Mouse (Mus musculus) embryonic facial prominence, embryonic 14.5 days (tissue): ENCODE measurements around the gene Usp20. TPM values are rescaled to one million over a fixed set of nuclear protein-coding genes. Genes with fewer than 3 reads are reported as not detected.

Source experiments
- ATAC-seq: fragments of 200-750 bp; cut with Nextera tagmentation; 2 replicates; pipeline ENCODE4 v1.8.0; 2017; ENCODE audit warnings: low read depth, moderate number of reproducible peaks, moderate TSS enrichment
- DNase-seq: peaks from one replicate; pipeline ENCODE4 v3.0.0-alpha.2; 2015; ENCODE audit warnings: low spot score
- H3K27ac ChIP-seq: fragments of 300-500 bp; sonication (generic); replicated peaks from 2 replicates; pipeline ENCODE4 v1.5.1; 2014; ENCODE audit warnings: low read depth, mild to moderate bottlenecking, low read length, moderate library complexity
- H3K27me3 ChIP-seq: fragments of 300-500 bp; sonication (generic); replicated peaks from 2 replicates; pipeline ENCODE4 v1.6.1; 2014; ENCODE audit warnings: low read length; ENCODE audit not compliant: control insufficient read depth, insufficient read depth
- H3K36me3 ChIP-seq: fragments of 300-500 bp; sonication (generic); 2 replicates; pipeline ENCODE4 v1.6.1; 2014; ENCODE audit warnings: low read length, mixed read lengths; ENCODE audit not compliant: control insufficient read depth, insufficient read depth
- H3K4me1 ChIP-seq: fragments of 300-500 bp; sonication (generic); 2 replicates; pipeline ENCODE4 v1.6.1; 2014; ENCODE audit warnings: antibody characterized with exemption, low read length; ENCODE audit not compliant: control insufficient read depth, insufficient read depth
- H3K4me2 ChIP-seq: fragments of 300-500 bp; sonication (generic); 2 replicates; pipeline ENCODE4 v1.6.1; 2014; ENCODE audit warnings: low read depth, mild to moderate bottlenecking, low read length, moderate library complexity, mixed read lengths
- H3K4me3 ChIP-seq: fragments of 300-500 bp; sonication (generic); 2 replicates; pipeline ENCODE4 v1.5.1; 2014; ENCODE audit warnings: low read depth, mild to moderate bottlenecking, low read length
- H3K9ac ChIP-seq: fragments of 300-500 bp; sonication (generic); 2 replicates; pipeline ENCODE4 v1.6.1; 2014; ENCODE audit warnings: low read depth, mild to moderate bottlenecking, low read length, moderate library complexity, mixed read lengths
- H3K9me3 ChIP-seq: fragments of 300-500 bp; sonication (generic); 2 replicates; pipeline ENCODE4 v1.6.1; 2016; ENCODE audit warnings: low read length; ENCODE audit not compliant: control insufficient read depth
- WGBS: fragments of 180-500 bp; shearing (Covaris S2); extraction: QIAGEN DNeasy Blood & Tissue Kit; methylation state at CpG from one replicate; pipeline ENCODE4 v1.1.7; 2014; 5-methylcytosine and 5-hydroxymethylcytosine counted together
- polyA plus RNA-seq: library from polyadenylated mRNA; unstranded; fragments of >200 nt; fragmentation: Nextera tagmentation; extraction: Ambion mirVana; gene quantifications from 2 replicates; pipeline ENCODE4 v1.2.1, GENCODE M21; 2014

Usp20 gene
- polyA plus RNA-seq, 1 experiment from 2014 or later = 20.9 TPM

GRCm38 (mm10) chr2:31040487-31040886 is 58.4 kb downstream of the Usp20 start:
- ATAC-seq = no peak
- WGBS = 78% methylated on average over 3 of the region's 3 CpGs
- H3K9ac ChIP-seq = no peak overlapping the region
- no peak overlapping the region for H3K27ac ChIP-seq
- DNase-seq = no peak
- no peaks in the 10 kb centered on the region for H3K27me3 ChIP-seq
- H3K4me2 ChIP-seq = no peak overlapping the region
- peaks cover 60% of the 10 kb centered on the region for H3K36me3 ChIP-seq
- H3K4me3 ChIP-seq = no peak overlapping the region
- 0 out of 2 replicates have a peak, but pooled peaks cover 7% of the 10 kb centered on the region for H3K9me3 ChIP-seq
- H3K4me1 ChIP-seq = no peaks in the 10 kb centered on the region

GRCm38 (mm10) chr2:31041386-31041785 is 59.3 kb downstream of the Usp20 start:
- H3K4me1 ChIP-seq = no peaks in the 10 kb centered on the region
- no peak for DNase-seq
- peaks cover 56% of the 10 kb centered on the region for H3K36me3 ChIP-seq
- no peak overlapping the region for H3K27ac ChIP-seq
- H3K27me3 ChIP-seq = no peaks in the 10 kb centered on the region
- H3K4me3 ChIP-seq = no peak overlapping the region
- 0 out of 2 replicates have a peak, but pooled peaks cover 7% of the 10 kb centered on the region for H3K9me3 ChIP-seq
- no peak overlapping the region for H3K9ac ChIP-seq
- 85% methylated on average over 6 of the region's 6 CpGs for WGBS
- no peak for ATAC-seq
- H3K4me2 ChIP-seq = no peak overlapping the region

GRCm38 (mm10) chr2:31042881-31043280 is 60.8 kb downstream of the Usp20 start:
- H3K4me1 ChIP-seq = no peaks in the 10 kb centered on the region
- H3K9me3 ChIP-seq = 0 out of 2 replicates have a peak, but pooled peaks cover 7% of the 10 kb centered on the region
- no peak overlapping the region for H3K9ac ChIP-seq
- no peaks in the 10 kb centered on the region for H3K27me3 ChIP-seq
- peaks cover 46% of the 10 kb centered on the region for H3K36me3 ChIP-seq
- H3K27ac ChIP-seq = no peak overlapping the region
- no peak overlapping the region for H3K4me2 ChIP-seq
- no peak overlapping the region for H3K4me3 ChIP-seq
- WGBS = 90% methylated on average over 6 of the region's 6 CpGs
- ATAC-seq = no peak
- no peak for DNase-seq

GRCm38 (mm10) chr2:31043856-31044255 is 61.8 kb downstream of the Usp20 start:
- WGBS = 97% methylated on average over 1 of the region's 1 CpGs
- no peak for ATAC-seq
- H3K36me3 ChIP-seq = peaks cover 37% of the 10 kb centered on the region

GRCm38 (mm10) chr2:31048037-31048436 is 66.0 kb downstream of the Usp20 start:
- Histone ChIP-seq H3K4me3 (no peak overlapping the region), H3K36me3 (peaks cover 25% of the 10 kb centered on the region), H3K27me3 (no peaks in the 10 kb centered on the region), H3K4me2 (no peak overlapping the region), H3K4me1 (no peaks in the 10 kb centered on the region), H3K9ac (no peak overlapping the region), H3K9me3 (no peaks in the 10 kb centered on the region), H3K27ac (no peak overlapping the region)
- no peak for ATAC-seq
- no peak for DNase-seq
- 92% methylated on average over 6 of the region's 6 CpGs for WGBS

More at GRCm38 (mm10) chr2:31043856-31044255, 61.8 kb downstream of the Usp20 start:
- Histone ChIP-seq H3K27ac (no peak overlapping the region), H3K9me3 (0 out of 2 replicates have a peak, but pooled peaks cover 7% of the 10 kb centered on the region), H3K4me3 (no peak overlapping the region), H3K4me2 (no peak overlapping the region), H3K27me3 (no peaks in the 10 kb centered on the region), H3K4me1 (no peaks in the 10 kb centered on the region), H3K9ac (no peak overlapping the region)
- no peak for DNase-seq

- ATAC-seq = no peak
- Histone ChIP-seq H3K27ac (no peak overlapping the region), H3K4me1 (no peaks in the 10 kb centered on the region), H3K27me3 (no peaks in the 10 kb centered on the region), H3K9me3 (0 out of 2 replicates have a peak, but pooled peaks cover 4% of the 10 kb centered on the region), H3K4me3 (no peak overlapping the region), H3K4me2 (no peak overlapping the region), H3K36me3 (peaks cover 61% of the 10 kb centered on the region), H3K9ac (no peak overlapping the region)
- WGBS = 87% methylated on average over 10 of the region's 10 CpGs
- DNase-seq = no peak
These were observed 70.4 kb downstream of the Usp20 start for GRCm38 (mm10) chr2:31052441-31052840.

GRCm38 (mm10) chr2:31053426-31053825 is 71.3 kb downstream of the Usp20 start:
- ATAC-seq = no peak

GRCm38 (mm10) chr2:31053851-31054340 is 71.8 kb downstream of the Usp20 start:
- Histone ChIP-seq H3K36me3 (peaks cover 75% of the 10 kb centered on the region), H3K27me3 (no peaks in the 10 kb centered on the region)
- no peak for DNase-seq

More at GRCm38 (mm10) chr2:31053426-31053825, 71.3 kb downstream of the Usp20 start:
- no peaks in the 10 kb centered on the region for H3K4me1 ChIP-seq
- no peak overlapping the region for H3K4me3 ChIP-seq
- H3K27me3 ChIP-seq = no peaks in the 10 kb centered on the region
- peaks cover 71% of the 10 kb centered on the region for H3K36me3 ChIP-seq
- no peak overlapping the region for H3K9ac ChIP-seq
- H3K9me3 ChIP-seq = 0 out of 2 replicates have a peak, but pooled peaks cover 4% of the 10 kb centered on the region
- WGBS = 91% methylated on average over 13 of the region's 13 CpGs
- H3K27ac ChIP-seq = no peak overlapping the region
- no peak for DNase-seq
- H3K4me2 ChIP-seq = no peak overlapping the region

GRCm38 (mm10) chr2:31056070-31056469 is 74.0 kb downstream of the Usp20 start:
- Histone ChIP-seq H3K4me3 (no peak overlapping the region), H3K27me3 (no peaks in the 10 kb centered on the region), H3K27ac (no peak overlapping the region), H3K4me1 (no peaks in the 10 kb centered on the region), H3K9ac (no peak overlapping the region), H3K9me3 (0 out of 2 replicates have a peak, but pooled peaks cover 4% of the 10 kb centered on the region), H3K4me2 (no peak overlapping the region), H3K36me3 (peaks cover 75% of the 10 kb centered on the region)
- 96% methylated on average over 3 of the region's 3 CpGs for WGBS
- ATAC-seq (no peak), DNase-seq (no peak)

More at GRCm38 (mm10) chr2:31053851-31054340, 71.8 kb downstream of the Usp20 start:
- WGBS = 94% methylated on average over 11 of the region's 11 CpGs
- H3K4me1 ChIP-seq = no peaks in the 10 kb centered on the region
- no peak overlapping the region for H3K27ac ChIP-seq
- H3K4me3 ChIP-seq = no peak overlapping the region
- 0 out of 2 replicates have a peak, but pooled peaks cover 4% of the 10 kb centered on the region for H3K9me3 ChIP-seq
- ATAC-seq = no peak
- H3K9ac ChIP-seq = no peak overlapping the region
- no peak overlapping the region for H3K4me2 ChIP-seq
